Mouse (Mus musculus) stomach, postnatal 0 days (tissue): ENCODE data around the gene Saa2.

Source experiments
- CTCF ChIP-seq: IDR thresholded peaks from 2 replicates; pipeline ENCODE4 v1.5.1; 2016; ENCODE audit warnings: antibody characterized with exemption, low read depth, mild to moderate bottlenecking, moderate library complexity
- EP300 ChIP-seq: optimal IDR thresholded peaks from 2 replicates; pipeline ENCODE3; 2016; ENCODE audit warnings: antibody characterized with exemption

DNA sequence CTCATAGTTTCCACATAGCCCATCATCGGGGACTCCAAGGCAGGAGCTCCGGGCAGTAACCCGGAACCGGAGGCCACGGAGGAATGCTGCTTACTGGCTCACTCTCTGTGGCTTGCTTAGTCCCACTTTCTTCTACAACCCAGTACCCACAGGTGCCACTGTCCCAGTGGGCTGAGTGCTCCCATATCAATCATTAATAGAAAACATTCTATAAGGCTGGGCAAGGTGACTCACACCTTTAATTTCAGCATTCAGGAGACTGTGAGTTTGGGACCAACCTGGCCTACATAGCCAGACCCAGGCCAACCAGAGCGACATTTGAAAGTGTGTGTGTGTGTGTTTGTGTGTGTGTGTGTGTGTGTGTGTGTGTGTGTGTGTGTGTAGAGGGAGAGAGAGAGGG, 28.2 kb upstream of the Saa2 start:
- no peak for TF ChIP-seq EP300
- no peak for TF ChIP-seq CTCF
